Mouse (Mus musculus) Patski (cell line): ENCODE measurements at regions not wholly inside any gene's neighbourhood (a gene's known extent, or its start where the extent isn't known, plus 50 kb on each side); places are given as distances from the start of the nearest gene placed in this dataset.

ENCODE experiments used
- ATAC-seq: fragments of 100-300 bp; one replicate; pipeline ENCODE4 v1.8.0; 2021
- CTCF ChIA-PET: fragments of 350-600 bp; sonication (Branson Sonifier 250); formaldehyde crosslinking; loops from one replicate; lab custom pipeline; 2022; ENCODE audit warnings: inconsistent platforms; lab: Charles Lee
- POLR2A ChIA-PET: fragments of 350-600 bp; sonication (Branson Sonifier 250); formaldehyde crosslinking; loops from one replicate; lab custom pipeline; 2022; ENCODE audit warnings: antibody characterized with exemption, inconsistent platforms; lab: Charles Lee
- DNase-seq: peaks from one replicate; pipeline ENCODE4 v3.0.0-alpha.2; 2011; ENCODE audit warnings: low read depth, low spot score
- H3K27me3 ChIP-seq: fragments of 371-371 bp; one replicate; pipeline ENCODE4 v1.5.1; 2021
- CTCF ChIP-seq: fragments of 100-300 bp; IDR thresholded peaks from one replicate; pipeline ENCODE4 v1.5.1; 2021
- in situ Hi-C: fragments of 300-500 bp; cut with MboI; formaldehyde crosslinking; loops from 3 replicates; pipeline ENCODE4 v1.11.1; 2018; ENCODE audit warnings: low pct_unique_long_range_greater_than_20kb, mixed read lengths

GRCm38 (mm10) chr10:101335136-101335535 lies 346.2 kb upstream of the Mgat4c start:
- ChIA-PET POLR2A (no interaction called here), CTCF (no interaction called here)
- no peak for ATAC-seq

GRCm38 (mm10) chr10:101339565-101339964 lies 341.7 kb upstream of the Mgat4c start:
- no peak for TF ChIP-seq CTCF
- no peak for ATAC-seq
- DNase-seq: no peak
- in situ Hi-C loops: no loop called here
- ChIA-PET POLR2A (no interaction called here), CTCF (no interaction called here)
- H3K27me3 ChIP-seq: no peaks in the 10 kb centered on the region

More at GRCm38 (mm10) chr10:101335136-101335535, 346.2 kb upstream of the Mgat4c start:
- TF ChIP-seq CTCF: no peak
- DNase-seq: no peak
- H3K27me3 ChIP-seq: no peaks in the 10 kb centered on the region
- in situ Hi-C loops: no loop called here

- ChIA-PET POLR2A (no interaction called here), CTCF (no interaction called here)
- in situ Hi-C loops: no loop called here
- ATAC-seq (no peak), DNase-seq (no peak)
- TF ChIP-seq CTCF: no peak
- no peaks in the 10 kb centered on the region for H3K27me3 ChIP-seq
Measured at GRCm38 (mm10) chr10:101350198-101350897, 330.9 kb upstream of the Mgat4c start.

GRCm38 (mm10) chr10:101373850-101374581 lies 307.3 kb upstream of the Mgat4c start:
- in situ Hi-C loops: no loop called here
- TF ChIP-seq CTCF: no peak
- ChIA-PET POLR2A (no interaction called here), CTCF (no interaction called here)
- no peak for ATAC-seq
- DNase-seq: no peak
- no peaks in the 10 kb centered on the region for H3K27me3 ChIP-seq

GRCm38 (mm10) chr10:101393416-101393815 lies 287.9 kb upstream of the Mgat4c start:
- CTCF ChIA-PET: no interaction called here
- in situ Hi-C loops: no loop called here
- H3K27me3 ChIP-seq: no peaks in the 10 kb centered on the region
- DNase-seq (no peak), ATAC-seq (no peak)
- POLR2A ChIA-PET: no interaction called here
- no peak for TF ChIP-seq CTCF

- H3K27me3 ChIP-seq: no peaks in the 10 kb centered on the region
- no peak for ATAC-seq
- TF ChIP-seq CTCF: no peak
- CTCF ChIA-PET: no interaction called here
- no peak for DNase-seq
- POLR2A ChIA-PET: no interaction called here
- in situ Hi-C loops: no loop called here
Measured at GRCm38 (mm10) chr10:101399206-101399605, 282.1 kb upstream of the Mgat4c start.

- ATAC-seq (no peak), DNase-seq (no peak)
- ChIA-PET CTCF (no interaction called here), POLR2A (no interaction called here)
- no peak for TF ChIP-seq CTCF
- in situ Hi-C loops: no loop called here
- H3K27me3 ChIP-seq: no peaks in the 10 kb centered on the region
Measured at GRCm38 (mm10) chr10:101415262-101415661, 266.0 kb upstream of the Mgat4c start.

- ATAC-seq (no peak), DNase-seq (no peak)
- ChIA-PET POLR2A (no interaction called here), CTCF (no interaction called here)
- no peak for TF ChIP-seq CTCF
- in situ Hi-C loops: no loop called here
- no peaks in the 10 kb centered on the region for H3K27me3 ChIP-seq
Measured at GRCm38 (mm10) chr10:101422562-101422961, 258.7 kb upstream of the Mgat4c start.
